ENCODE assay signal across 22 mouse cellular contexts in the genomic region with DNA sequence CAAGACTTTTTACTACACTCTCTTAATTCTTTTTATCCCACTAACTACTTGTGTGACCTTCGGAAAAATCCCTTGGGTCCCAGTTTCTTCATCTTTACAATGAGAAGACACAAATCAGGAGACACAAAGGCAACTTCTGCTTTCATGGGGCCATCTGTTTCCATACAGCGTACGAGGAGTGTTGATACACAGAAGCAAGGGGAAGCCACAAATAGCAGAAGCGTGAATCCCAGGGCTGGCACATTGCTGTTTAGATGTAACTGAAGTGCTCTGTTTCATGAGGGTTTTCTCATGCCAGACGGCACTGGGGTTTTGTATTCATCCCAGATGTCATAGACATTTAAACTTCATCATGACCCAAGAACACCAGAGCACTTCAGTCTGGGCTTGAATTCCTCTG. TPM values are rescaled to one million over a fixed set of nuclear protein-coding genes. Genes with fewer than 3 reads are reported as not detected.
"Had no signal": no experiment of that assay in that cellular context is flagged by ENCODE, and none has a peak within 500 bp of the region (broad histone marks: within the 10 kb centered on the region; RNA-seq: fewer than 3 reads in every experiment).

No protein-coding gene starts in this region.

- ATAC-seq: lung, postnatal 0 days; midbrain, embryonic 15.5 days had no signal

- H3K4me1 ChIP-seq: limb, embryonic 12.5 days; megakaryocyte, embryonic 14.5 days had no signal

- H3K27ac ChIP-seq: kidney, postnatal 0 days; limb, embryonic 12.5 days; liver, embryonic 14.5 days; midbrain, embryonic 15.5 days; neural tube, embryonic 12.5 days; stomach, postnatal 0 days had no signal

- H3K27me3 ChIP-seq: limb, embryonic 12.5 days; midbrain, embryonic 15.5 days; neural tube, embryonic 12.5 days had no signal

- DNase-seq: kidney, adult 11 months; kidney, adult 9 months; kidney, postnatal 36 days; layer of hippocampus, adult 9-11 months; layer of hippocampus, postnatal 36 days; liver; lung, adult 2 months; lung, postnatal 36 days; right cerebral cortex, postnatal 4 days; spleen, adult 18-20 months; thymus, adult 18-20 months; thymus, postnatal 25 days had no signal

- H3K9me3 ChIP-seq: limb, embryonic 12.5 days; megakaryocyte, embryonic 14.5 days; midbrain, embryonic 15.5 days; neural tube, embryonic 12.5 days had no signal

- H3K36me3 ChIP-seq: limb, embryonic 12.5 days; midbrain, embryonic 15.5 days; neural tube, embryonic 12.5 days had no signal

- H3K4me3 ChIP-seq: limb, embryonic 12.5 days; megakaryocyte, embryonic 14.5 days; midbrain, embryonic 15.5 days; neural tube, embryonic 12.5 days had no signal

RNA-seq across cellular contexts. Expression of a gene that starts 49.0 kb away (rescaled TPM):
- total RNA-seq: monocyte, adult 5-6 weeks; neutrophil, adult 5-6 weeks had no signal
